Mouse (Mus musculus) intestine, embryonic 15.5 days (tissue): Measurements from ENCODE around the gene Cacna1e. TPM values are rescaled to one million over a fixed set of nuclear protein-coding genes. Genes with fewer than 3 reads are reported as not detected.

Source experiments
- ATAC-seq: fragments of 200-750 bp; cut with Nextera tagmentation; 2 replicates; pipeline ENCODE4 v1.8.0; 2017; ENCODE audit warnings: moderate TSS enrichment, moderate library complexity
- H3K27ac ChIP-seq: fragments of 300-500 bp; sonication (generic); 2 replicates; pipeline ENCODE4 v1.5.1; 2015; ENCODE audit warnings: mild to moderate bottlenecking, inconsistent platforms
- H3K27me3 ChIP-seq: fragments of 300-500 bp; sonication (generic); replicated peaks from 2 replicates; pipeline ENCODE4 v1.6.1; 2015; ENCODE audit warnings: inconsistent platforms
- H3K36me3 ChIP-seq: fragments of 300-500 bp; sonication (generic); 2 replicates; pipeline ENCODE4 v1.6.1; 2015; ENCODE audit warnings: inconsistent platforms
- H3K4me1 ChIP-seq: fragments of 300-500 bp; sonication (generic); replicated peaks from 2 replicates; pipeline ENCODE4 v1.6.1; 2015; ENCODE audit warnings: inconsistent platforms
- H3K4me2 ChIP-seq: fragments of 300-500 bp; sonication (generic); replicated peaks from 2 replicates; pipeline ENCODE4 v1.6.1; 2015; ENCODE audit warnings: mild to moderate bottlenecking, inconsistent platforms
- H3K4me3 ChIP-seq: fragments of 300-500 bp; sonication (generic); replicated peaks from 2 replicates; pipeline ENCODE4 v1.5.1; 2015; ENCODE audit warnings: inconsistent platforms
- H3K9ac ChIP-seq: fragments of 300-500 bp; sonication (generic); 2 replicates; pipeline ENCODE4 v1.6.1; 2015; ENCODE audit warnings: inconsistent platforms
- H3K9me3 ChIP-seq: fragments of 300-500 bp; sonication (generic); 2 replicates; pipeline ENCODE4 v1.6.1; 2016; ENCODE audit warnings: inconsistent platforms
- WGBS: fragments of 180-500 bp; shearing (Covaris S2); methylation state at CpG from one replicate; pipeline ENCODE4 v1.1.7; 2015; 5-methylcytosine and 5-hydroxymethylcytosine counted together
- polyA plus RNA-seq: library from polyadenylated mRNA; unstranded; fragments of >200 nt; fragmentation: Nextera tagmentation; extraction: Ambion mirVana; gene quantifications from 2 replicates; pipeline ENCODE4 v1.2.1, GENCODE M21; 2015

Gene Cacna1e
- 0.85 and 0.87 TPM in 2 replicates for polyA plus RNA-seq

DNA sequence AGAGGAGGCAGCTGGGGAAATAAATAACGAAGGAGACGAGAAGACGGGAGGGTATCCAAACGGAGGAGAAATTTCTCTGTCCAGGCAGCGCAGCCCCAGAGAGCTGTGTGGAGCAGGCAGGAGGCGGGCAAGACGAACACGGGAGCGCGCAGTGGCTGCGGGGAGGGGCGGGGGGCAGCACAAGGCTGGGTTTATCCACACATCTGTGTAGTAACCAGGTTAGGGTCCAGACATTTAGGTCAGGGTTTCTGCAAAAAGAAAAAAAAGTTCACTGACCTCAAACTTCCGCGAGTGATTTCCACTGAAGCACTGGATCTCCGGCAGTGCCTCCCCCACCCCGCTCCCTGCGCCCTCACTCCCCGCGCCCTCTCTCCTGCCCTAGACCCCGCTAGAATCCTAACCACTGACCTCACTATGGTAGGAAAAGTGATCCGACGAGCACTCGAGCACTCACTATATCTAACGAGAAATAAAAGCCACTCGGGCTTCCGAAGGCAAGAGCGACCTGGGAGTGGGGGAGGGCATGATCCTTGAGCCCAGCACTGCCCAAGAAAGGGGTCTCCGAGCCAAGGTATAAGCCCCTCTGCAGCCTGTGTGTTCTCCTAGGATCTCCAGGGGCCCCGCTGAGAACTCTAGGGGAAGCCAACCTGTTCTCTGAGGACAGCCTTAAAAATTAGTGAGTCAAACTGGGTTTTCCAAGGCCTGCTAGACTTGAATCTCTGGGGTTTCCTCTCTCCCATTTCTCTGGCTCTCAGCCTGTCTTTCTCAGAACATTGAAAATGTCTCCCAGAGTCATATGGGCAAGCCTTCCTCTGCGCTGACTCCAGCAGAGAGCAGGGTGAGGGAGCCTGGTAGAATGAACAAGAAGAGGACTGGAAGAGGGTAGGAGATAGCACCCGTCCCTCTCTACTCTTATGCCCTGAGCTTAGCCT, at the start of gene Cacna1e:
Cacna1e (minus strand) TSS at position 227 of the 932 bp plus-strand sequence.
- H3K4me3 ChIP-seq = peak within 1 kb of the TSS; percentile 40
- ATAC-seq = peak; percentile 61
- peak within 1 kb of the TSS; percentile 83 for H3K4me2 ChIP-seq
- no peak within 1 kb of the TSS for H3K27ac ChIP-seq
- H3K9me3 ChIP-seq = no peaks in the 10 kb centered on the region
- no peaks in the 10 kb centered on the region for H3K36me3 ChIP-seq
- H3K27me3 ChIP-seq = peaks cover 13% of the 10 kb centered on the region; the same call in 1 of the 2 replicates
- H3K4me1 ChIP-seq = peaks cover 11% of the 10 kb centered on the region; the same call in 1 of the 2 replicates
- 13% methylated on average over 31 of the region's 31 CpGs for WGBS
- H3K9ac ChIP-seq = peak within 1 kb of the TSS; percentile 13; the same call in 1 of the 2 replicates

- WGBS = 83% methylated on average over 2 of the region's 2 CpGs
- H3K9ac ChIP-seq = no peak overlapping the region
Measured at GRCm38 (mm10) chr1:154918406-154918805, 34.1 kb upstream of the Cacna1e start.

GRCm38 (mm10) chr1:154917438-154917837, 33.1 kb upstream of the Cacna1e start:
- Histone ChIP-seq H3K4me2 (no peak overlapping the region), H3K36me3 (no peaks in the 10 kb centered on the region), H3K9me3 (no peaks in the 10 kb centered on the region), H3K27ac (no peak overlapping the region), H3K9ac (no peak overlapping the region), H3K27me3 (no peaks in the 10 kb centered on the region), H3K4me1 (no peaks in the 10 kb centered on the region), H3K4me3 (no peak overlapping the region)
- no peak for ATAC-seq
- 67% methylated on average over 6 of the region's 6 CpGs for WGBS

More at GRCm38 (mm10) chr1:154918406-154918805, 34.1 kb upstream of the Cacna1e start:
- ATAC-seq = no peak
- Histone ChIP-seq H3K4me1 (no peaks in the 10 kb centered on the region), H3K4me3 (no peak overlapping the region), H3K4me2 (no peak overlapping the region), H3K27me3 (no peaks in the 10 kb centered on the region), H3K36me3 (no peaks in the 10 kb centered on the region), H3K9me3 (no peaks in the 10 kb centered on the region), H3K27ac (no peak overlapping the region)

GRCm38 (mm10) chr1:154909554-154909953, 25.3 kb upstream of the Cacna1e start:
- Histone ChIP-seq H3K9ac (no peak overlapping the region), H3K36me3 (no peaks in the 10 kb centered on the region), H3K27ac (no peak overlapping the region), H3K9me3 (no peaks in the 10 kb centered on the region), H3K4me1 (no peaks in the 10 kb centered on the region), H3K4me2 (no peak overlapping the region), H3K4me3 (no peak overlapping the region), H3K27me3 (no peaks in the 10 kb centered on the region)
- ATAC-seq = no peak
- 60% methylated on average over 2 of the region's 2 CpGs for WGBS

- ATAC-seq = no peak
- H3K27ac ChIP-seq = no peak overlapping the region
- no peaks in the 10 kb centered on the region for H3K27me3 ChIP-seq
- no peak overlapping the region for H3K4me2 ChIP-seq
- no peaks in the 10 kb centered on the region for H3K9me3 ChIP-seq
- no peak overlapping the region for H3K4me3 ChIP-seq
- no peak overlapping the region for H3K9ac ChIP-seq
- no peaks in the 10 kb centered on the region for H3K4me1 ChIP-seq
- WGBS = 76% methylated on average over 2 of the region's 2 CpGs
- no peaks in the 10 kb centered on the region for H3K36me3 ChIP-seq
Measured at GRCm38 (mm10) chr1:154897390-154897789, 13.1 kb upstream of the Cacna1e start.

GRCm38 (mm10) chr1:154890244-154890643, 5.9 kb upstream of the Cacna1e start:
- no peak for ATAC-seq
- no peak overlapping the region for H3K4me2 ChIP-seq
- H3K4me3 ChIP-seq = no peak overlapping the region
- H3K27me3 ChIP-seq = peaks cover 4% of the 10 kb centered on the region; the same call in 1 of the 2 replicates
- H3K27ac ChIP-seq = no peak overlapping the region
- no peak overlapping the region for H3K9ac ChIP-seq
- H3K9me3 ChIP-seq = no peaks in the 10 kb centered on the region
- 77% methylated on average over 5 of the region's 5 CpGs for WGBS
- H3K36me3 ChIP-seq = no peaks in the 10 kb centered on the region
- H3K4me1 ChIP-seq = no peaks in the 10 kb centered on the region

GRCm38 (mm10) chr1:154888495-154888894, 4.2 kb upstream of the Cacna1e start:
- 82% methylated on average over 5 of the region's 5 CpGs for WGBS
- Histone ChIP-seq H3K9ac (no peak overlapping the region), H3K9me3 (no peaks in the 10 kb centered on the region), H3K4me3 (no peak overlapping the region), H3K27me3 (peaks cover 10% of the 10 kb centered on the region; the same call in 1 of the 2 replicates), H3K4me2 (no peak overlapping the region), H3K4me1 (peaks cover 11% of the 10 kb centered on the region; the same call in 1 of the 2 replicates), H3K27ac (no peak overlapping the region), H3K36me3 (no peaks in the 10 kb centered on the region)
- ATAC-seq = no peak

DNA sequence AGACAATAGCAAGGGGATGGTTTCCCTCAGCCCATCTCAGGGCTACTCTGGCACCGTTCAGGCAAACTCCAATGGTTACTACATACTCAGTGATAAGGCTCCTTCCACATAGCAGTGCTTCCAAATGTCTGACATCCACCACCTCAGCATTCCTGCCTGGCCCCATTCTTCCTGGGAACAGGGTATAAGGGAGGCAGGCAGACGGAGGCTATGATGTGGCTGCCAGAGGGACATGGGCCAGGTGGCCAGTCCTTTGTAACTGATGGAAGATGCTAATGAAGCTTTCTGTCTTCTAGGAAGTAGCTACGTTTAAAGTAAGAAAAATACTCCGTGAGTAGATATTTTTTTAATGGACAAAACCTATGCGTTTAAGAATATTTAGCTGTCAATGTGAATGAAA, 3.7 kb upstream of the Cacna1e start:
- Histone ChIP-seq H3K4me3 (no peak overlapping the region), H3K27ac (no peak overlapping the region), H3K9ac (no peak overlapping the region), H3K4me1 (peaks cover 11% of the 10 kb centered on the region; the same call in 1 of the 2 replicates), H3K4me2 (no peak overlapping the region), H3K36me3 (no peaks in the 10 kb centered on the region), H3K9me3 (no peaks in the 10 kb centered on the region), H3K27me3 (peaks cover 13% of the 10 kb centered on the region; the same call in 1 of the 2 replicates)
- WGBS = 72% methylated on average over 5 of the region's 5 CpGs
- ATAC-seq = no peak

GRCm38 (mm10) chr1:154887546-154887945, 3.2 kb upstream of the Cacna1e start:
- Histone ChIP-seq H3K9ac (no peak overlapping the region), H3K27me3 (peaks cover 13% of the 10 kb centered on the region; the same call in 1 of the 2 replicates), H3K4me3 (no peak overlapping the region), H3K4me2 (no peak overlapping the region), H3K36me3 (no peaks in the 10 kb centered on the region), H3K4me1 (peaks cover 11% of the 10 kb centered on the region; the same call in 1 of the 2 replicates), H3K9me3 (no peaks in the 10 kb centered on the region), H3K27ac (no peak overlapping the region)
- no peak for ATAC-seq
- 79% methylated on average over 3 of the region's 3 CpGs for WGBS

DNA sequence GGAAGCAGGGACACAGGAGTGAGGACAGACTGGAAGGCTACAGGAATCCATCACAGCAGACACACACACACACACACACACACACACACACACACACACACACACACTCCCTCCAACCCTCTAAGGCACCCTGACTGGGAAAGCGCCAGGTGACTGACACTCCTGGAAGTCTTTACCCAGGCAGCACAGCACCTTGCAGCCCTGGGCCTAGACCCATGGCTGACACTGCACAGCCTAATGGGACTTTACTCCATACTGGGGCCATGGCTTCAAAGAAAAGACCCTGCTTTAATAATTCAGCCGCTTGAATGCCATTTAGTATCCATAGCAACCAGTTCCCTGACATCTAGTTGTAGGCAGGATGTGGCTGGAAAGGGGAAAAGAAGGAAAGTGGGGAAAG, 2.3 kb upstream of the Cacna1e start:
- Histone ChIP-seq H3K27ac (no peak overlapping the region), H3K27me3 (peaks cover 13% of the 10 kb centered on the region; the same call in 1 of the 2 replicates), H3K9ac (no peak overlapping the region), H3K4me2 (no peak overlapping the region), H3K9me3 (no peaks in the 10 kb centered on the region), H3K36me3 (no peaks in the 10 kb centered on the region), H3K4me1 (peaks cover 11% of the 10 kb centered on the region; the same call in 1 of the 2 replicates), H3K4me3 (no peak overlapping the region)
- WGBS = 53% methylated on average over 2 of the region's 2 CpGs
- no peak for ATAC-seq

- Histone ChIP-seq H3K36me3 (no peaks in the 10 kb centered on the region), H3K4me1 (peaks cover 11% of the 10 kb centered on the region; the same call in 1 of the 2 replicates), H3K4me2 (peak overlapping the region; percentile 83; the same call in 1 of the 2 replicates), H3K9ac (no peak overlapping the region), H3K27me3 (peaks cover 13% of the 10 kb centered on the region; the same call in 1 of the 2 replicates), H3K4me3 (no peak overlapping the region), H3K27ac (no peak overlapping the region), H3K9me3 (no peaks in the 10 kb centered on the region)
- 51% methylated on average over 6 of the region's 6 CpGs for WGBS
- ATAC-seq = peak; percentile 78
Measured at GRCm38 (mm10) chr1:154885207-154885548, 877 bp upstream of the Cacna1e start.

DNA sequence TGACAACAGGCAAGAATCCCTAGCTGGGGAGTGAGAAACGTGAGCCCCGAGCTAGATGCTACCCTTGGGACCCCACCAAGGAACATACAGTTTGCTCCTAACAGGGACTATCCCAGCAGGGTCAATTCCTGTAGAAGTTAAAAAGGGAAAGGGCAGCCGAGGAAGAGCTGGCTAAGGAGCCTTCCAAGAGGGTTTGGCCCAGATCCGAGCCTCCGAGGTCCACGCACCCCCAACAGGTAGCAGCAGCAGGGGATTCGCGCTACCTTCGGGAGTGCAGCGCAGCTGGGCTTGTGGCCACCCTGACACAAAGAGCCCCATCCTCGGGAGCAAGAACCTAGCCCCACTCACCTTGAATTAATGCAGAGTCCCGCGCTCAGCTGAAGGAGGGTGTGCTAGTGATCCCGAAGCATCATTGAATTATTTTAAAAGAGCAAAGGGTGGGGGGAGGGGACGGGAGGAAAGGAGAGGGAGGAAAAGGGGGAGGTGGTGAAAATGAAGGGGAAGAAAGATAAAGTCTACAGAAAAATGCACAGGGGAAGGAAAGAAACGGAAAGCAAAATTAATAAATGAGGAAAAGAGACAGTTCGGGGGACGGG, 607 bp downstream of the Cacna1e start:
- peak overlapping the region; percentile 40 for H3K4me3 ChIP-seq
- H3K36me3 ChIP-seq = no peaks in the 10 kb centered on the region
- no peak overlapping the region for H3K9ac ChIP-seq
- H3K4me2 ChIP-seq = peak overlapping the region; percentile 83
- H3K27ac ChIP-seq = no peak overlapping the region
- 5% methylated on average over 18 of the region's 18 CpGs for WGBS
- ATAC-seq = no peak
- H3K27me3 ChIP-seq = peaks cover 13% of the 10 kb centered on the region; the same call in 1 of the 2 replicates
- peaks cover 11% of the 10 kb centered on the region; the same call in 1 of the 2 replicates for H3K4me1 ChIP-seq
- H3K9me3 ChIP-seq = no peaks in the 10 kb centered on the region
